Comparison of ENCODE assay signal across 11 mouse cellular contexts in the genomic region with DNA sequence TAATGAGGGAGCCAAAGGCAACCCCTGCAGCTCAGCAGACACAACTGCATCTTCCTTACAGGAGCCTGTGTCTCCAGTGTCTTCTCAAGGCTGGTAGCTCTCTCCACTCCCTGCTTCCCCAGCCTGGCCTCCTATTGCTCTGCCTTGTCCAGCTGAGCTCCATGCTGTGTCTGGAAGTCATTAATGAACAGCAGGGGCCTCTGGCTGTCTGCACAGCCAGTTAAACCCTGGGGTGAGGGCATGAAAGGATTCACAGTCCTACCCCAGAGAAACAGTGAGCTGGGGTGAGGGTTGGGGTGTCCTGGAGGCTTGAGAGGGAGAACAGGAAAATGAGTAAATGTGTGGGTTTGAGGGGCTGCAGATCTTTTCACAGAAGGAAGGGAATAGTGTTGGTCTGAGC. TPM values are rescaled to one million over a fixed set of nuclear protein-coding genes. Genes with fewer than 3 reads are reported as not detected.
DNase-seq lines count a peak whose midpoint lies in the region; ATAC-seq lines count a peak whose summit lies in the region.
"Had no signal": no experiment of that assay in that cellular context is flagged by ENCODE, and none has a peak within 500 bp of the region (broad histone marks: within the 10 kb centered on the region; RNA-seq: fewer than 3 reads in every experiment).

No protein-coding gene starts in this region.

- H3K27me3 ChIP-seq in kidney, embryonic 14.5 days (ENCODE audit: control insufficient read depth, insufficient read depth, low read length) = no peaks in the 10 kb centered on the region
- no peaks in the 10 kb centered on the region for H3K27me3 ChIP-seq in embryonic facial prominence, embryonic 12.5 days
- no peaks in the 10 kb centered on the region for H3K27me3 ChIP-seq in limb, embryonic 15.5 days
- H3K27me3 ChIP-seq: forebrain, embryonic 13.5 days had no signal

- H3K4me1 ChIP-seq in kidney, embryonic 14.5 days (ENCODE audit: control insufficient read depth, insufficient read depth, low read length) = 0 out of 2 replicates have a peak, but pooled peaks cover 14% of the 10 kb centered on the region
- peaks cover 17% of the 10 kb centered on the region for H3K4me1 ChIP-seq in embryonic facial prominence, embryonic 12.5 days
- H3K4me1 ChIP-seq in limb, embryonic 15.5 days = peaks cover 44% of the 10 kb centered on the region
- H3K4me1 ChIP-seq: forebrain, embryonic 13.5 days had no signal

- 0 out of 2 replicates have a peak, but pooled peaks have one; percentile 10 for ATAC-seq in kidney, embryonic 14.5 days (ENCODE audit: low FRiP score, low TSS enrichment)
- ATAC-seq in embryonic facial prominence, embryonic 12.5 days (ENCODE audit: insufficient number of reproducible peaks, insufficient read depth, low FRiP score, low TSS enrichment) = 0 out of 2 replicates have a peak, but pooled peaks have one; percentile 25
- ATAC-seq in limb, embryonic 15.5 days (ENCODE audit: insufficient number of reproducible peaks, low FRiP score, low TSS enrichment, low read depth) = no peak
- ATAC-seq: forebrain, embryonic 13.5 days; liver, embryonic 12.5 days had no signal

- H3K36me3 ChIP-seq in kidney, embryonic 14.5 days (ENCODE audit: control insufficient read depth, insufficient read depth, low read length) = no peaks in the 10 kb centered on the region
- no peaks in the 10 kb centered on the region for H3K36me3 ChIP-seq in embryonic facial prominence, embryonic 12.5 days
- no peaks in the 10 kb centered on the region for H3K36me3 ChIP-seq in limb, embryonic 15.5 days
- H3K36me3 ChIP-seq: liver, embryonic 12.5 days had no signal

- H3K9ac ChIP-seq in kidney, embryonic 14.5 days (ENCODE audit: low read depth, low read length) = no peak overlapping the region
- no peak overlapping the region for H3K9ac ChIP-seq in embryonic facial prominence, embryonic 12.5 days
- H3K9ac ChIP-seq in limb, embryonic 15.5 days = no peak overlapping the region
- H3K9ac ChIP-seq: forebrain, embryonic 13.5 days; liver, embryonic 12.5 days had no signal

- peak overlapping the region; percentile 70; the same call in 1 of the 2 replicates for H3K27ac ChIP-seq in kidney, embryonic 14.5 days (ENCODE audit: low read depth, low read length)
- H3K27ac ChIP-seq in embryonic facial prominence, embryonic 12.5 days = peak overlapping the region; percentile 88
- H3K27ac ChIP-seq in limb, embryonic 15.5 days = peak overlapping the region; percentile 87
- H3K27ac ChIP-seq: forebrain, embryonic 13.5 days had no signal

- intact Hi-C loops in left cerebral cortex, postnatal 25 days (cut with DNase I) = no loop called here

- no peak for DNase-seq in kidney, postnatal 10 days
- peak; percentile 40 for DNase-seq in embryo, embryonic 10 days (ENCODE audit: low spot score)
- DNase-seq in left cerebral cortex, postnatal 25 days (ENCODE audit: low spot score in 2 of 2) = no peak
- DNase-seq in frontal cortex, postnatal 36 days (ENCODE audit: low spot score in 2 of 2) = no peak
- DNase-seq: layer of hippocampus, adult 9-11 months had no signal

- H3K4me3 ChIP-seq in kidney, embryonic 14.5 days (ENCODE audit: low read length) = no peak overlapping the region
- H3K4me3 ChIP-seq in embryonic facial prominence, embryonic 12.5 days = no peak overlapping the region
- no peak overlapping the region for H3K4me3 ChIP-seq in limb, embryonic 15.5 days
- H3K4me3 ChIP-seq: forebrain, embryonic 13.5 days; liver, embryonic 12.5 days; myocyte had no signal

- no peaks in the 10 kb centered on the region for H3K9me3 ChIP-seq in kidney, embryonic 14.5 days (ENCODE audit: control insufficient read depth, low read length)
- H3K9me3 ChIP-seq in embryonic facial prominence, embryonic 12.5 days = no peaks in the 10 kb centered on the region
- no peaks in the 10 kb centered on the region for H3K9me3 ChIP-seq in limb, embryonic 15.5 days
- H3K9me3 ChIP-seq: forebrain, embryonic 13.5 days; liver, embryonic 12.5 days had no signal

- no peak overlapping the region for H3K4me2 ChIP-seq in kidney, embryonic 14.5 days (replicated peaks; ENCODE audit: low read depth, low read length)
- H3K4me2 ChIP-seq in embryonic facial prominence, embryonic 12.5 days (replicated peaks) = no peak overlapping the region
- no peak overlapping the region for H3K4me2 ChIP-seq in limb, embryonic 15.5 days
- H3K4me2 ChIP-seq: forebrain, embryonic 13.5 days; liver, embryonic 12.5 days had no signal

RNA-seq across cellular contexts. Expression of gene Gfpt2, which starts 30.4 kb away (rescaled TPM):
- polyA plus RNA-seq in kidney, embryonic 14.5 days (2014; fragmentation: Nextera tagmentation; extraction: Ambion mirVana) = 8.1 and 12.6 TPM in 2 replicates
- 25.3 and 27.5 TPM in 2 replicates for polyA plus RNA-seq in embryonic facial prominence, embryonic 12.5 days (2016; fragmentation: Nextera tagmentation; extraction: Ambion mirVana)
- 32.0 and 34.3 TPM in 2 replicates for polyA plus RNA-seq in limb, embryonic 15.5 days (2015; fragmentation: Nextera tagmentation; extraction: Ambion mirVana)
- 10 to 100 TPM in 1 of 2 experiments, 1 to 10 TPM in 1; 6.0 to 10.1 TPM for total RNA-seq in left cerebral cortex, postnatal 25 days (2021)

RNA-seq across cellular contexts. Expression of gene Cnot6, which starts 51.0 kb away (rescaled TPM):
- polyA plus RNA-seq in kidney, embryonic 14.5 days (2014; fragmentation: Nextera tagmentation; extraction: Ambion mirVana) = 75.3 and 77.4 TPM in 2 replicates
- polyA plus RNA-seq in embryonic facial prominence, embryonic 12.5 days (2016; fragmentation: Nextera tagmentation; extraction: Ambion mirVana) = 85.9 and 90.0 TPM in 2 replicates
- polyA plus RNA-seq in limb, embryonic 15.5 days (2015; fragmentation: Nextera tagmentation; extraction: Ambion mirVana) = 40.1 and 47.9 TPM in 2 replicates
- total RNA-seq in left cerebral cortex, postnatal 25 days (2021) = 10 to 100 TPM; 44.7 to 51.6 TPM
